Mouse (Mus musculus) CD4-positive, CD25-positive, alpha-beta regulatory T cell, adult 2 months (primary cell): ENCODE measurements around the gene Ccdc33.
A peak's percentile ranks its signal among the peaks of the same experiment; 100 is the strongest.

Source experiments
- DNase-seq: peaks from one replicate; pipeline ENCODE4 v3.0.0-alpha.2; 2012; ENCODE audit warnings: low read depth, low spot score

Ccdc33 gene

GRCm38 (mm10) chr9:58091623-58092425 is 26.8 kb downstream of the Ccdc33 start:
- no peak for DNase-seq

- DNase-seq: peak; percentile 39
Measured at GRCm38 (mm10) chr9:58087277-58087998, 31.2 kb downstream of the Ccdc33 start.

GRCm38 (mm10) chr9:58086861-58087260 is 31.8 kb downstream of the Ccdc33 start:
- no peak for DNase-seq

- no peak for DNase-seq
Measured at GRCm38 (mm10) chr9:58086203-58086602, 32.4 kb downstream of the Ccdc33 start.

- no peak for DNase-seq
Measured at GRCm38 (mm10) chr9:58085074-58085473, 33.5 kb downstream of the Ccdc33 start.

- DNase-seq: no peak
Measured at GRCm38 (mm10) chr9:58084586-58084985, 34.0 kb downstream of the Ccdc33 start.

- no peak for DNase-seq
Measured at GRCm38 (mm10) chr9:58074561-58074960, 44.1 kb downstream of the Ccdc33 start.

- no peak for DNase-seq
Measured at GRCm38 (mm10) chr9:58067546-58067945, 51.1 kb downstream of the Ccdc33 start.

- no peak for DNase-seq
Measured at GRCm38 (mm10) chr9:58066731-58067095, 51.9 kb downstream of the Ccdc33 start.

- DNase-seq: no peak
Measured at GRCm38 (mm10) chr9:58065977-58066730, 52.5 kb downstream of the Ccdc33 start.

- DNase-seq: no peak
Measured at GRCm38 (mm10) chr9:58065532-58065931, 53.1 kb downstream of the Ccdc33 start.

GRCm38 (mm10) chr9:58063531-58063930 is 55.1 kb downstream of the Ccdc33 start, which contains the start of gene Stra6:
Gene Stra6 (plus strand): TSS chr9:58063788.
- DNase-seq: no peak

GRCm38 (mm10) chr9:58060677-58061667 is 57.7 kb downstream of the Ccdc33 start:
- DNase-seq: peak; percentile 36

GRCm38 (mm10) chr9:58059920-58060319 is 58.7 kb downstream of the Ccdc33 start:
- DNase-seq: no peak

- no peak for DNase-seq
Measured at GRCm38 (mm10) chr9:58055666-58056065, 63.0 kb downstream of the Ccdc33 start.

GRCm38 (mm10) chr9:58054032-58054431 is 64.6 kb downstream of the Ccdc33 start:
- no peak for DNase-seq

GRCm38 (mm10) chr9:58053544-58053943 is 65.1 kb downstream of the Ccdc33 start:
- no peak for DNase-seq

- peak; percentile 71 for DNase-seq
Measured at GRCm38 (mm10) chr9:58053102-58053501, 65.5 kb downstream of the Ccdc33 start.

- no peak for DNase-seq
Measured at GRCm38 (mm10) chr9:58051937-58052336, 66.7 kb downstream of the Ccdc33 start.

- DNase-seq: no peak
Measured at GRCm38 (mm10) chr9:58049861-58050260, 68.8 kb downstream of the Ccdc33 start.

GRCm38 (mm10) chr9:58049186-58049585 is 69.4 kb downstream of the Ccdc33 start:
- no peak for DNase-seq
